Comparison of ENCODE assay signal across 8 mouse cellular contexts in the genomic region with DNA sequence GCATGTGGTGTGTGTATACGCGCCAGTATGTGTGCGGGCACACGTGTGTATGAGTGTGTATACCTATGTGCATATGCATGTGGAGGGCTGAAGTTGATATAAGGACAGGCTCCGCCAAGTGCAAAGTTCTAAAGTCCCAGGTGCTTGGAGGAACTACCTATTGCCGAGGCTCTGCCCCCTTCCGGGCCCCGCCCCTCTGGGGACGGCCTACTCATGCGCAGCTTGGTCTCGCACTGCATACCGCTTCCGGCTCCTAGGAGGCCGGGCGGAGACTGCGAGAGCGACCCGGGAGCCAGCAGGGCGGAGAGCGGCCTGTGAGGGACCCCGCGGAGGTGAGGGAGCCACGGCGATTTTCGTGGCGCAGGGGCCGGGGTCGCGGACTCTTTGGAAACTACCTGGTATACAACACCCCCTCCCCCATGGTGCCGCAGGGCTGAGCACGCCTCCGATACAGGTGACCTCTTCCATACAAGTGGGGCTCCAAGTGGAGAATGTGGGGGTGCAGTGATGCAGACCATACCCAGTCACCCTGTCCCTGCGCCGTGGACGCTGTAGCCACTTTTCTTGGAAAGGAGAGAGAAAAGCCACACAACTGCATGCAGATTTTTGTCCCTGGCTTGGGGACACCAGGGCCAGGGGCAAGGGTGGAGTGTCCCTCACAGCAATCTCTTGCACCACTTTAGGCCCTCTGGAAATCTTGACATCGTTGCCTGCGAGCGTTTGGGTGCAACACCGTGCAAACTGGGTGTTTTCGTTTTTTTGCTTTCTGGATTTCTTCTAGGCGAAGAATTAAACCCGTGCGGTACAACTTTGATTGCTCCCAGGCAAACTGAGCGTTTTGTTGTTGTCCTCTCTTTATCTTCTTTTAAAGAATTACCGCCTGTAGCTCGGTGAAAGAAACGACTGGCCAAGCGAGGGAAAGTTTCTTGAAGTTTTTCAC. TPM values are rescaled to one million over a fixed set of nuclear protein-coding genes. Genes with fewer than 3 reads are reported as not detected.
DNase-seq lines count a peak whose midpoint lies in the region; ATAC-seq and TF ChIP-seq lines count a peak whose summit lies in the region.

A gene (plus strand): TSS at position 236 of the 940 bp plus-strand sequence.

- 0 out of 2 replicates have a peak, but pooled peaks cover 13% of the 10 kb centered on the region for H3K4me1 ChIP-seq in hindbrain, postnatal 0 days (ENCODE audit: insufficient read depth, low read length)

- H3K27ac ChIP-seq in hindbrain, postnatal 0 days: peak within 1 kb of the TSS; percentile 17; the same call in 1 of the 2 replicates

- H3K4me2 ChIP-seq in hindbrain, postnatal 0 days (ENCODE audit: low read depth, low read length): peak within 1 kb of the TSS; percentile 93

- under 1% methylated on average over 47 of the region's 48 CpGs for WGBS in hindbrain, postnatal 0 days

- H3K4me3 ChIP-seq in hindbrain, postnatal 0 days (ENCODE audit: low read length): peak within 1 kb of the TSS; percentile 80

- DNase-seq in adrenal gland, adult 18-20 months (ENCODE audit: low spot score in 2 of 2): peak; percentile 82 to 84
- DNase-seq in embryo, embryonic 10.5 days (ENCODE audit: low spot score): peak; percentile 91
- DNase-seq in gastrocnemius, postnatal 10 days: peak; percentile 87
- peak; percentile 92 for DNase-seq in hindbrain, postnatal 0 days (ENCODE audit: low spot score)
- peak; percentile 76 for DNase-seq in left cerebral cortex, adult 11 months (ENCODE audit: low spot score)
- DNase-seq in lung, postnatal 25 days (ENCODE audit: low spot score): peak; percentile 91
- DNase-seq in retina, embryonic 14.5 days (ENCODE audit: low spot score): peak; percentile 85
- peak; percentile 90 for DNase-seq in thymus, postnatal 4 days

- no peaks in the 10 kb centered on the region for H3K27me3 ChIP-seq in hindbrain, postnatal 0 days (ENCODE audit: insufficient read depth, low read length)

- ATAC-seq in hindbrain, postnatal 0 days: peak; percentile 96

- H3K9me3 ChIP-seq in hindbrain, postnatal 0 days (ENCODE audit: low read length): no peaks in the 10 kb centered on the region

- no peaks in the 10 kb centered on the region for H3K36me3 ChIP-seq in hindbrain, postnatal 0 days (ENCODE audit: insufficient read depth, low read length)

- no peak for TF ChIP-seq CTCF in hindbrain, postnatal 0 days (IDR thresholded peaks at IDR 0.05; ENCODE audit: low read depth)

- H3K9ac ChIP-seq in hindbrain, postnatal 0 days (replicated peaks; ENCODE audit: low read length): peak within 1 kb of the TSS; percentile 72

RNA-seq across cellular contexts. Expression of the gene that starts here (rescaled TPM):
- total RNA-seq in adrenal gland, adult 18-20 months (2021): 10 to 100 TPM; 31.0 to 34.2 TPM
- total RNA-seq in gastrocnemius, postnatal 10 days (2021): 10 to 100 TPM in 1 of 2 experiments, 1 to 10 TPM in 1; 9.3 to 14.2 TPM
- total RNA-seq in hindbrain, postnatal 0 days (2014; rRNA removed): 45.6 and 50.0 TPM in 2 replicates
- polyA plus RNA-seq in hindbrain, postnatal 0 days (2015; fragmentation: Nextera tagmentation; extraction: Ambion mirVana): 5.4 and 5.5 TPM in 2 replicates

Comparison
In these comparisons a context has a peak if more than half of its experiments do, and no peak if none do; other contexts are left out.
1. Peak in every context shown above with its lines: DNase-seq, ATAC-seq, H3K4me3 ChIP-seq and H3K27ac ChIP-seq.